Mouse (Mus musculus) heart, adult 9 months (tissue): Measurements from ENCODE around the gene Zfp965.
"Not testable (repeated sequence)": the region's sequence is repeated elsewhere in the genome, so short reads cannot be mapped to it uniquely, and the experiment has no call there.

Experiments used
- DNase-seq, 2 experiments: peaks; one replicate each; pipeline ENCODE4 v3.0.0; 2022; ENCODE audit warnings: low spot score in 2 of 2

Zfp965 gene

DNA sequence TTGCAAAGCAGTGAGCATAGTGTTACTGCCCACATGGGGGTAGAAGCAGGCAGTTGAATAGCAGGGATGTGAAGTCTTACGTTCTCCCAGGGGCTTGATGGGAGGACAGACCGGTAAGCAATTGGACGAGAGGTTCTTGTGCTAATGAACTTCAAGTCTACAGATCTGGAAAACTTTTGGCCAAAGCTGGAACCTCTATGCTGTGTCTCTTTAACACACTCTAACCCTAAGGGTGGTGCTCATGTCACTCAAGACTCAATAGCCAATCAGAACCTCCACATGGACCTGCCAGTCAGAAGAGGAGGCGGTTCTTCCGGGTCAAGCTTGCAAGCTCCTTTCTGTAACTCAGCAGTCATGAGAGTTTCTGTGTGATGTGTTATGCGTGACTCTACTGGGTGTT is at the start of gene Zfp965:
Zfp965 (plus strand) TSS at position 301 of the 400 bp plus-strand sequence.
- not testable (repeated sequence) for DNase-seq

DNA sequence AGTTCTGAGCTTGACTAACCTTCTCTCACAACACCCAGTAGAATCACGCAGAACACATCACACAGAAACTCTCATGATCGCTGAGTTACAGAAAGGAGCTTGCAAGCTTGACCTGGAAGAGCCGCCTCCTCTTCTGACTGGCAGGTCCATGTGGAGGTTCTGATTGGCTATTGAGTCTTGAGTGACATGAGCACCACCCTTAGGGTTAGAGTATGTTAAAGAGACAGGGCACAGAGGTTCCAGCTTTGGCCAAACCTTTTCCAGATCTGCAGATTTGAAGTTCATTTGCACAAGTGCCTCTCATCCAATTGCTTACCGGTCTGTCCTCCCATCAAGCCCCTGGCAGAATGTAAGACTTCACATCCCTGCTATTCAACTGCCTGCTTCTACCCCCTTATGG is 34.1 kb upstream of the Zfp965 start, which contains the start of gene Gm4724:
Gm4724 (minus strand) TSS at position 101 of the 400 bp plus-strand sequence.
- DNase-seq = not testable (repeated sequence)
